22 mouse cellular contexts compared by ENCODE assay signal in the genomic region with DNA sequence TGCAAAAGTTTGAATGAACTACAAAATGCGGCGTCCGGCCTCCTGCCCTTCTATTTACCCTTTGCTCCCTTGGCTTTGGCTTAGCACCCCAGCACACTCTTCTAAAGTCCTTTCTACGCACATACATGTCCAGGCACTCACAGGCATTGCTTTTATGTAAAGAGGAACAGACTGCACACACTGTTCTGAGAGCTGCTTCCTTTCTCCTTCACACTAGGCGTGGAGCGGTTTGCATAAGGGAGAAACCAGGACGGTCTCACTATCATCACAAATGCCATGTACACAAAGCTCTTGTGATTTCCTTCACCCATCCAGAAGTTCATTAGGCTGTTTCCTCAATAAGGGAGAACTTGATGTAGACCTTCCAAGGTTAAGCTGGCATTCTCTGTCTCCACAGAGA. TPM values are rescaled to one million over a fixed set of nuclear protein-coding genes. Genes with fewer than 3 reads are reported as not detected.
DNase-seq lines count a peak whose midpoint lies in the region; ATAC-seq lines count a peak whose summit lies in the region.
"Had no signal": no experiment of that assay in that cellular context is flagged by ENCODE, and none has a peak within 500 bp of the region (broad histone marks: within the 10 kb centered on the region; RNA-seq: fewer than 3 reads in every experiment).

No protein-coding gene starts in this region.

- intact Hi-C loops in left cerebral cortex, postnatal 36 days (cut with DNase I) = no loop called here

- H3K27me3 ChIP-seq in liver, embryonic 15.5 days = no peaks in the 10 kb centered on the region
- H3K27me3 ChIP-seq in liver, embryonic 12.5 days (replicated peaks) = no peaks in the 10 kb centered on the region
- H3K27me3 ChIP-seq: limb, embryonic 15.5 days; megakaryocyte, embryonic 14.5 days; neural tube, embryonic 15.5 days had no signal

- WGBS in liver, embryonic 15.5 days (ENCODE audit: insufficient replicate concordance) = 63% methylated on average over 7 of the region's 7 CpGs
- WGBS in liver, embryonic 12.5 days (ENCODE audit: insufficient replicate concordance) = 70% methylated on average over 7 of the region's 7 CpGs
- WGBS in macrophage (ENCODE audit: missing documents) = 35% methylated on average over 7 of the region's 7 CpGs

- peak; percentile 36 for DNase-seq in thymus, postnatal 4 days
- DNase-seq in thymus, postnatal 36 days = no peak
- DNase-seq in left cerebral cortex, postnatal 36 days (ENCODE audit: low spot score in 2 of 2) = no peak
- no peak for DNase-seq in right cerebral cortex, postnatal 25 days
- DNase-seq: adrenal gland, adult 2 months; cerebellum, adult 2 months; gastrocnemius, postnatal 14 days; heart, postnatal 10 days; kidney, adult 2 months; kidney, postnatal 10 days; midbrain, embryonic 14.5 days; right cerebral cortex, postnatal 14 days had no signal

- peak overlapping the region; percentile 43 for H3K27ac ChIP-seq in liver, embryonic 15.5 days (replicated peaks)
- H3K27ac ChIP-seq in liver, embryonic 12.5 days = no peak overlapping the region; the same call in 1 of the 2 replicates
- peak overlapping the region; percentile 88 for H3K27ac ChIP-seq in macrophage
- H3K27ac ChIP-seq: forebrain, embryonic 12.5 days; limb, embryonic 15.5 days; neural tube, embryonic 15.5 days had no signal

- no peak overlapping the region for H3K4me2 ChIP-seq in liver, embryonic 15.5 days
- no peak overlapping the region for H3K4me2 ChIP-seq in liver, embryonic 12.5 days
- H3K4me2 ChIP-seq: forebrain, embryonic 12.5 days; limb, embryonic 15.5 days; neural tube, embryonic 15.5 days had no signal

- H3K4me1 ChIP-seq in liver, embryonic 15.5 days (replicated peaks) = peaks cover 34% of the 10 kb centered on the region
- H3K4me1 ChIP-seq in liver, embryonic 12.5 days = peaks cover 42% of the 10 kb centered on the region
- H3K4me1 ChIP-seq: forebrain, embryonic 12.5 days; limb, embryonic 15.5 days; neural tube, embryonic 15.5 days had no signal

- no peak overlapping the region for H3K4me3 ChIP-seq in liver, embryonic 15.5 days (replicated peaks)
- H3K4me3 ChIP-seq in liver, embryonic 12.5 days = no peak overlapping the region
- no peak overlapping the region for H3K4me3 ChIP-seq in macrophage (ENCODE audit: inconsistent target)
- H3K4me3 ChIP-seq: forebrain, embryonic 12.5 days; limb, embryonic 15.5 days; megakaryocyte, embryonic 14.5 days; myocyte; neural tube, embryonic 15.5 days had no signal

- no peak for ATAC-seq in liver, embryonic 15.5 days (ENCODE audit: insufficient read depth)
- no peak for ATAC-seq in liver, embryonic 12.5 days
- ATAC-seq: inflammation-experienced regulatory T-cells, adult 6 months had no signal

- H3K9ac ChIP-seq in liver, embryonic 15.5 days = no peak overlapping the region
- no peak overlapping the region for H3K9ac ChIP-seq in liver, embryonic 12.5 days
- H3K9ac ChIP-seq: forebrain, embryonic 12.5 days; limb, embryonic 15.5 days; neural tube, embryonic 15.5 days had no signal

- no peaks in the 10 kb centered on the region for H3K79me2 ChIP-seq in macrophage (ENCODE audit: inconsistent target)

- H3K36me3 ChIP-seq in liver, embryonic 15.5 days (replicated peaks) = no peaks in the 10 kb centered on the region
- no peaks in the 10 kb centered on the region for H3K36me3 ChIP-seq in liver, embryonic 12.5 days
- no peaks in the 10 kb centered on the region for H3K36me3 ChIP-seq in macrophage (ENCODE audit: inconsistent target)
- H3K36me3 ChIP-seq: forebrain, embryonic 12.5 days; limb, embryonic 15.5 days; neural tube, embryonic 15.5 days had no signal

- H3K9me3 ChIP-seq in liver, embryonic 15.5 days (replicated peaks) = no peaks in the 10 kb centered on the region
- H3K9me3 ChIP-seq in liver, embryonic 12.5 days (replicated peaks) = no peaks in the 10 kb centered on the region
- H3K9me3 ChIP-seq: forebrain, embryonic 12.5 days; limb, embryonic 15.5 days; megakaryocyte, embryonic 14.5 days; neural tube, embryonic 15.5 days had no signal

RNA-seq across cellular contexts. Expression of gene 4930426L09Rik, which starts 8.0 kb away (rescaled TPM):
- polyA plus RNA-seq in liver, embryonic 15.5 days (2015; fragmentation: Nextera tagmentation; extraction: Ambion mirVana) = 0.15 and 0.17 TPM in 2 replicates
- polyA plus RNA-seq in liver, embryonic 12.5 days (2016; fragmentation: Nextera tagmentation; extraction: Ambion mirVana) = 0.29 and 0.30 TPM in 2 replicates
- total RNA-seq in macrophage (2018; cell fraction: chromatin; rRNA removed) = 1 to 10 TPM in 17 of 26 experiments, under 1 TPM in 3, not detected in 6; 0.61 to 4.6 (median 1.7) TPM
- total RNA-seq in macrophage (2018; cell fraction: cytosol; rRNA removed) = 1 to 10 TPM in 8 of 26 experiments, under 1 TPM in 18; 0.22 to 2.3 (median 0.60) TPM
- total RNA-seq in macrophage (2018; cell fraction: nucleus; rRNA removed) = 1 to 10 TPM in 17 of 26 experiments, under 1 TPM in 7, not detected in 2; 0.49 to 9.2 (median 2.4) TPM
- 0.52 to 0.92 TPM (median 0.66 TPM) in 3 replicates for polyA plus RNA-seq in macrophage (2018)
- total RNA-seq in left cerebral cortex, postnatal 36 days (2021) = 1 to 10 TPM in 1 of 2 experiments, under 1 TPM in 1; 0.72 to 1.0 TPM
- polyA plus RNA-seq: lung, embryonic 16.5 days had no signal

RNA-seq across cellular contexts. Expression of gene Pip4k2a, which starts 8.2 kb away (rescaled TPM):
- polyA plus RNA-seq in liver, embryonic 15.5 days (2015; fragmentation: Nextera tagmentation; extraction: Ambion mirVana) = 16.9 and 17.8 TPM in 2 replicates
- polyA plus RNA-seq in liver, embryonic 12.5 days (2016; fragmentation: Nextera tagmentation; extraction: Ambion mirVana) = 26.2 and 26.4 TPM in 2 replicates
- 10 to 100 TPM; 27.1 to 84.6 (median 64.4) TPM for total RNA-seq in macrophage (2018; cell fraction: chromatin; rRNA removed)
- total RNA-seq in macrophage (2018; cell fraction: cytosol; rRNA removed) = 100 to 1,000 TPM in 11 of 26 experiments, 10 to 100 TPM in 15; 63.7 to 127 (median 98.6) TPM
- 100 to 1,000 TPM in 1 of 26 experiments, 10 to 100 TPM in 25; 28.8 to 104 (median 69.2) TPM for total RNA-seq in macrophage (2018; cell fraction: nucleus; rRNA removed)
- 78.0 to 163 TPM (median 96.3 TPM) in 3 replicates for polyA plus RNA-seq in macrophage (2018)
- 10 to 100 TPM; 50.8 to 56.2 TPM for total RNA-seq in left cerebral cortex, postnatal 36 days (2021)
